Comparison of ENCODE assay signal across 29 mouse cellular contexts in the genomic region with DNA sequence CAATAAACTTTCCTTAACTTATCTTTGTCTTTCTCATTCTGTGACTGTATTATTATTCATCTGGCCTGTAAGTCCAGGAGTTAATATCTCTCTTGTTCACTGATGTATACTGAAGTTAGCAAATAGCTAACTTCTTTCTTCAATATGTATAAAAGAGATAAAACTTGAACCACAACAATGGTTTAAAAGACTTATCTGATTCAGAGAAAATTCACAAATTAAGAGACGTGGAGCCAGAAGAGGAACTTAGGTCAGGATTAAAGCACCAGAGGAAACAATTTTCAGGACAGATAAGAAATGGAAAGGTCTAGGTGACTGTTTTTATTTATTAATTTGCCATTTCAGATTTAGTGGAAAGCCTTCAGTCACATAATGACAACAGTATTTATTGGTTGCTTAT.
"Had no signal": no experiment of that assay in that cellular context is flagged by ENCODE, and none has a peak within 500 bp of the region (broad histone marks: within the 10 kb centered on the region; RNA-seq: fewer than 3 reads in every experiment).

No protein-coding gene starts in this region.

- H3K27me3 ChIP-seq: limb, embryonic 12.5 days; limb, embryonic 13.5 days; limb, embryonic 15.5 days; liver, embryonic 12.5 days; liver, embryonic 13.5 days; liver, embryonic 15.5 days; lung, embryonic 15.5 days; megakaryocyte, embryonic 14.5 days; midbrain, embryonic 12.5 days; midbrain, embryonic 13.5 days; midbrain, embryonic 15.5 days had no signal

- DNase-seq: left cerebral cortex, postnatal 4 days; liver; liver, embryonic 13.5 days; liver, postnatal 0 days; lung, adult 18-20 months; lung, embryonic 14.5 days; lung, postnatal 10 days; lung, postnatal 14 days; lung, postnatal 36 days; lung, postnatal 4 days; midbrain, embryonic 14.5 days had no signal

- H3K4me3 ChIP-seq: left cerebral cortex, adult 2 months; limb, embryonic 10.5 days; limb, embryonic 12.5 days; limb, embryonic 13.5 days; limb, embryonic 15.5 days; liver, embryonic 12.5 days; liver, embryonic 13.5 days; liver, embryonic 15.5 days; lung, embryonic 15.5 days; megakaryocyte, embryonic 14.5 days; midbrain, embryonic 10.5 days; midbrain, embryonic 12.5 days; midbrain, embryonic 13.5 days; midbrain, embryonic 15.5 days; myocyte had no signal

- H3K9me3 ChIP-seq: limb, embryonic 10.5 days; limb, embryonic 12.5 days; limb, embryonic 13.5 days; limb, embryonic 15.5 days; liver, embryonic 12.5 days; liver, embryonic 13.5 days; liver, embryonic 15.5 days; lung, embryonic 15.5 days; megakaryocyte, embryonic 14.5 days; midbrain, embryonic 10.5 days; midbrain, embryonic 12.5 days; midbrain, embryonic 13.5 days; midbrain, embryonic 15.5 days had no signal

- H3K4me1 ChIP-seq: limb, embryonic 10.5 days; limb, embryonic 12.5 days; limb, embryonic 13.5 days; limb, embryonic 15.5 days; liver, embryonic 12.5 days; liver, embryonic 13.5 days; liver, embryonic 15.5 days; lung, embryonic 15.5 days; megakaryocyte, embryonic 14.5 days; midbrain, embryonic 10.5 days; midbrain, embryonic 12.5 days; midbrain, embryonic 13.5 days; midbrain, embryonic 15.5 days had no signal

- ATAC-seq: liver, embryonic 12.5 days; liver, postnatal 0 days; lung, postnatal 0 days; midbrain, embryonic 13.5 days; midbrain, embryonic 15.5 days; midbrain, embryonic 16.5 days had no signal

- H3K36me3 ChIP-seq: limb, embryonic 10.5 days; limb, embryonic 12.5 days; limb, embryonic 13.5 days; limb, embryonic 15.5 days; liver, embryonic 12.5 days; liver, embryonic 13.5 days; liver, embryonic 15.5 days; lung, embryonic 15.5 days; midbrain, embryonic 10.5 days; midbrain, embryonic 12.5 days; midbrain, embryonic 13.5 days; midbrain, embryonic 15.5 days had no signal

- H3K9ac ChIP-seq: limb, embryonic 12.5 days; limb, embryonic 13.5 days; limb, embryonic 15.5 days; liver, embryonic 12.5 days; liver, embryonic 13.5 days; liver, embryonic 14.5 days; liver, embryonic 15.5 days; liver, postnatal 0 days; lung, embryonic 14.5 days; lung, embryonic 15.5 days; midbrain, embryonic 12.5 days; midbrain, embryonic 13.5 days; midbrain, embryonic 15.5 days had no signal

- H3K27ac ChIP-seq: left cerebral cortex, adult 2 months; limb, embryonic 10.5 days; limb, embryonic 12.5 days; limb, embryonic 13.5 days; limb, embryonic 15.5 days; liver, embryonic 12.5 days; liver, embryonic 13.5 days; liver, embryonic 14.5 days; liver, embryonic 15.5 days; lung, embryonic 15.5 days; macrophage; midbrain, embryonic 10.5 days; midbrain, embryonic 12.5 days; midbrain, embryonic 13.5 days; midbrain, embryonic 15.5 days had no signal
